Mouse (Mus musculus): ENCODE results near the gene Rhof. TPM values are rescaled to one million over a fixed set of nuclear protein-coding genes. Genes with fewer than 3 reads are reported as not detected.

Gene Rhof
- total RNA-seq, 2 experiments from 2014 or later: 1.4 to 1.7 TPM

DNA sequence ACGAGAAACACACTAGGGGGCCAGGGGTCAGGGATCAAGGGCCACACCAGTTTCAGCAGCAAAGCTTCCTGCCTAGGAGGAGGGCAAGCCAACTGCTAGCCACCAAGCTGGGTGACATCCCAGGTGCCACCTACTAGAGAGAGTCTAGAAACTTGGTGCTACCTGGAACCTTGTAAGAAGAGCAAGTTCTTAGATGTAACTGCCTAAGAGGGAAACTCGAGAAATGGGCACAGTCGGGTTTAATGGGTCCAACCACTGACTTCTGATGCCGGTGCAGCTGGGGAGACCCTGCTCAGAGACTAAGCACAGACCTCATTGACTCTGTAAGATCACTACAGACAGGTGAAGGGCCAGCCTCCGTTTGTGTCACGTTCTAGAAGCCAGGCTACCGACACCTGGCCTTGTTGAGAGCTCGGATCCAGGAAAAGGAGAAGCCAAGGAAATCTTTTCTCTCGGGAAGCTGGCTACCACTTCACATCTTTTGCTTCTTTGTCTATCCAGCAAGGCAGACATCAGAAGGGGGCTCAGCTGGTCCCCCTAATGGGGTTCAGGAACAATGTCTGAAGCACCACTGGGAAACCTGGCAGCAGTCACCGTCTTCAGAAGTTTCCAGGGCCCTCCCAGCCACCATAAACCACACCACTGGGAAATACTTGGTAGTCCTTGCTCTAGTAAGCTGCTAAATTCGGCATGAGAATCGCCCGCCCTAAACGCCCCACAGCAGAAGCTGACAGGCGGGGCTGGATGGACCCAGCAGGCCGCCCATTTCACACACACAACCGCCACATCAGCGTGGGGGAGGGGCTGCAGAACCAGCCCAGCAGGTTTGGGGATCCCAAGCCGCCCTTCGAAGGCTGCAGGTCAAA, 4.8 kb upstream of the Rhof start:
- peak; percentile 15; the same call in 1 of the 2 replicates for ATAC-seq (replicated peaks; ENCODE audit: low FRiP score, poor library complexity, severe bottlenecking)

DNA sequence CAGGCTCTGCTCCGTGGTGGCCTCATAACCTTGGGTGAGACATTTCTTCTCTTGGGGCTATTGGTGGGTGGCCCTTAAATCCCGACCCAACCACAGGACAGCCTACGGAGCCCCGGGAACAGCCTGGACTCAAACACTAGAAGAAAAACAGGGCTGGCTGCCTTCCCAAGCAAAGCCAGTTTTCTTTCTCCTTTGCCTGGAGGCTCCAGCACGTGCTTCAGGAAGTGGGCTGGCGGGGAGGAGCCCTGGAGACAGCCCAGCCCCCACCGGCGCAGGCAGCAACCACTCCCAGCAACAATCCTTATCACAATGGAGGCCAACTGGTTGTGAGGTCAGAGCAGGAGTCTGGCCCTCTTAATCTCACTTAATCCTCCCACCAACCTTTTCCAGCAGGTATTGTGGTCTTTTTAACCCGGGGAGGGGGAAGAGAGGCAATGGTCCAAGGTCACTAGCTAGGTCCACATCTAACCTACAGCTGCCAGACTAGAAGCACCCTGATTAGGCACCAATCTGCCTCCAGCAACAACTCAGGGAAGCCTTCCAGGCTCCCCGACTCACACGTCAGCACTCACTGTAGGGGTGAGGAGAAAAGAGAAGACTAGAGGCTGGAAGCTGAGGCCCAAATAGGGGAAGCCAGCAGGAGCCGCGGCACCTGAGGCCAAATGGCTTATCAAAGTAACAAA, 4.0 kb upstream of the Rhof start:
- ATAC-seq (replicated peaks; ENCODE audit: low FRiP score, poor library complexity, severe bottlenecking): peak; percentile 48

DNA sequence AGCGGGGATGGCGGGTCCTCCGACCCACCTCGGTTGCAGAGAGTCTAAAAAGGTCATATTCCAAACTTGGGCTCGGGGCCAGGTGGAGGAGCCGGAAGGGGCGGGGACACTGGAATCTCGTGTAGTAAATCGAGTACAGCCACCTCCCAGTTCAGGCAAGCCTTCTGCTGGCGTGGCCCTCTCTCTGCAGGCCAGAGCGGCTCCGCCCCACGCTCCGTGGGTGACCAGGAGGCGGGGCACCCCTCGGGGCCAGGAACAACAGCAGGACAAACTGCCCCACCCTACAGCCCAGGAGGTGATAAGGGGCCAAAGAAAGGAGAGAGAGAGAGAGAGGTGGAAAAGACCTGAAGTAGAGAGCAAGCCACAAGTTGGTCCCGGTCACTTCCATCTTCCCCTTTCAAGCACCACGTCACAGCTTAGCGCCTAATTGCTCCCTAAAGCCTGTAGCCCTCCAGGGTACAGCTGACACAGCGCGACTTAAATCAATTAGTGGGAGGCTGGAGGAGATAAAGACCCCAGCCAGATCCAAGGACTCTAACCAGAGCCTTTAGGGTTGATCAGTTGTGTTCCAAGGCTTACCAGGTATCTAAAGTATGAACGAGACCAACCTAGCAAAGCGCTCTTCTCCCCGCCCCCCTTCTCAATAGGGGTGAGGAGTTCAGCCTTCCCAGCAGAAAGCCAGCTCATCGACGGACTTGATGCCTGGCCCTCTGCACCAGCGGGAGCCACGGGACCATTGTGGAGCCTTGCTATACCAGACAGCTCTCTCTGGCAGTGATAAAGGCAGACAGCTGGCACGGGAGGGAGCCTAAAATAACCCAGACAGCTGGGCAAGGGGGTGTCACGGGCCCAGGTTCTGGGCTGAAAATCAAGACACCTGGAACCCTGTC, 3.2 kb upstream of the Rhof start:
- ATAC-seq (replicated peaks; ENCODE audit: low FRiP score, poor library complexity, severe bottlenecking): peak; percentile 43

DNA sequence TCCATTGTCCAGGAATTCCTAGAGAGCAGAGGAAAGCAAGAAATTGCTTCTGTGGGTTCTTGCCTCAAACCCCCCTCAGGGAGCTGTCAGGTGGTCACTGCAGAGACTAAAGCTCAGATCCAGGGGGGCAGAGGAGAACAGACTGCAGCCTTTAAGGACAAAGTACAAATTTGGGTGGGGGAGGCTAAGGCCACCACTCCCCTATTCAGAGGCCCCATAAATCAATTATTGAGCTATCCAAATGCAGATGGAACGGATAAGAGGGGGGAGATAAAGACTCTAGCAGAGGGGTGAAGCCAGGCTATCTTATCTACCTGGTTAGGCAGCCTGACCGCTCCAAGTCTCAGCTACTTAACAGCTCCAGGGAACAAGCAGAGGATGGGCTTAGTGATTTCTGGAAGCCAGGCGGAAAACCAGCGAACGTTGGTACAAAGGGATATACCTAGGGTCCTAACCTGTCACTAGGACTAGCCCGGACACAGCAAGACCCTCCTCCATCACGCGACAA, 2.4 kb upstream of the Rhof start:
- no peak for ATAC-seq (replicated peaks; ENCODE audit: low FRiP score, poor library complexity, severe bottlenecking)

DNA sequence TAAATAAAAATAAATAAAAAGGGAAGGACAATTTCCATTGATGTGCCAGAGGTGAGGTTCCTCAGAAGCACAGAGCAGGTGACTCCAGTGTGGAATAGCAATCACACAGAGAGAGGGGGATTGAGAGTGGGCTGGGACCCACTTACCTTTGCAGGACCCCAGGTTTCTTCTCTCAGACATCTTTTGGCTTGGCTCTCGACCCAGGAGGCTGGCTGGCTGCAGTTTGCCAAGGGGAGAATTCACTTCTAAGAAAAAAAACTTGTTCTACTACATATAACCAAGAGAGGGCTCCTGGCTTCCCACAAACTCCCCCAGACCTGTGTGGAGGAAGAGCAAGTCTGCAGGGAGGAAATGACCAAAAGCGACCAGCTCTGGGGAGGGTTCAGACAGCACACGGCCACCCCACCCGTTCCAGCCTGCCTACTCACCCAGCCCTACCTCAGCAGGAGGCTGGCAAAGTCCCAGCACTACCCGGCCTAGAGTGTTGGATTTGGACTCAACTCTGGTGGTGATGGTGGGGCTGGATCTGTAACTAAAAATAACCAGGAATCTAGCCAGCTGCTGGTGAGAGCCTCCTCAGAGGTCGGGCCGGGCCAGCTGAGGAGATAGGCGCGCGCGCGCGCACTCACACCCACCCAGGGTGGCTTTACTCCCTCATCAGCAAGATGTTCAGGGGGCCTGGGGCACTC, 1.8 kb upstream of the Rhof start:
- no peak for ATAC-seq (replicated peaks; ENCODE audit: low FRiP score, poor library complexity, severe bottlenecking)

DNA sequence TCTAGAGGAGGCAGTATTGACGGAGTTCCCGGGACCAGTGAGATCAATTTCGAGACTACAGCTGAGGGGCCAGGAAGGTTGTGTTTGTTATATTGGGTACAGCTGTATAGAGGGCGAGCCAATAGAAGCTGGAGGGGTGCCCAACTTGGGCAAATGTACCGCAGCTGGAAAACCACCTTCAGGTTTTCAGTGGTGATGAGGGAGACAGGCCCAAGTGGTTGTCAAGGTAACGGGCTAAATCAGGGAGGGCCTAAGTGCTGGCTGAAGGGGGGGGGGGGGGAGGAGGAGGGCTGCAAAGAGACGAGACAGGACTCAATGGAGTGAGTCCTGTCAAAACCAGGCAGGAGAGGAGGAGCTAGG, 1.3 kb upstream of the Rhof start:
- ATAC-seq (replicated peaks; ENCODE audit: low FRiP score, poor library complexity, severe bottlenecking): no peak

DNA sequence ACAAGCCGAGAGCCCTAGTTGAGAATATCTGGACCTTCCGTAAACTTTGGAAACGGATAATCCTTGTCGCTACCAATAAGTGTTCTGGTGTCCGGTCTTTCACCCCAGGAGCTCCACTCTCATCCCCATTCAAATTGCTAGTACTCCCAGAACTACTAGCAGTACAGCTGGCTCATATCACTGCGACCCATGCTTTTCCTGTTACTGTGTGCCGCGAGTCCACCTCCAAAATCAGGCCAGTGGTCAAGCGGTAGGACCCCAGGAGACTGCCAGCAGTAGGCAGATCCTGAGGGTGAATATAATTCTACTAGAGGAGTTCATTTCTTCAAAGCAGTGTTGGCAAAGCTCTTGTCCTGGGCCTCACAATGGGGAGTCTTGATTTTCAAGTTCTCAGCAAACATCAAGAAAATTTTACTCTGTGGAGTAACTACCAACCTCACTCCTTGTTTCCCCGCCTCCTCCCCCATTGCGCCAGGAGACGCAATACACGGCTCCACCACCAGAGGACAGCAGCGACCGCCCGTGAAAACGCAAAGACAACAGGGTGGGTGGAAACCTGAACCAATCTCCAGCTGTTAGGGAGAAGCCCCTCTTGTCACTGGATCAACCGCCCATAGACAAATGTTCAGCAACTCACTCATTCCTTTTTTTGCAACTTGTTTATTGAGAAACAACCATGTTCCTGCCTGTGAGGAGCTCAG, 741 bp upstream of the Rhof start:
- peak; percentile 27; the same call in 1 of the 2 replicates for ATAC-seq (replicated peaks; ENCODE audit: low FRiP score, poor library complexity, severe bottlenecking)

DNA sequence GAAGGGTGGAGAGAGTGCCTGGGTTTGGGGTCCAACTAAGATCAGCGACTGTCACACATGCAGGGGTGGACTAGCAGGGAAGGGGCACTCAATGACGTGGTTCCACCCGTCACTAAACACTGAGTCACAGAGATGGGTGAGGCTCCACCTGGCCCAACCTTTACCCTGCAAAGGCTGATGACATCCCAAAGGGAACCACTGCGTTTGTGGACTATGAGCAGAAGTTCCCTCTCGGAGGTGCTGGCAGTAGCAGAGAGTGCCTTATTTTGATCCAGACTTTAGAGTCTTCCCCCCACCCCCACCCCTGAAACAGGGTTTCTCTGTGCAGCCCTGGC, 1.7 kb downstream of the Rhof start:
- no peak for ATAC-seq (replicated peaks; ENCODE audit: low FRiP score, poor library complexity, severe bottlenecking)

DNA sequence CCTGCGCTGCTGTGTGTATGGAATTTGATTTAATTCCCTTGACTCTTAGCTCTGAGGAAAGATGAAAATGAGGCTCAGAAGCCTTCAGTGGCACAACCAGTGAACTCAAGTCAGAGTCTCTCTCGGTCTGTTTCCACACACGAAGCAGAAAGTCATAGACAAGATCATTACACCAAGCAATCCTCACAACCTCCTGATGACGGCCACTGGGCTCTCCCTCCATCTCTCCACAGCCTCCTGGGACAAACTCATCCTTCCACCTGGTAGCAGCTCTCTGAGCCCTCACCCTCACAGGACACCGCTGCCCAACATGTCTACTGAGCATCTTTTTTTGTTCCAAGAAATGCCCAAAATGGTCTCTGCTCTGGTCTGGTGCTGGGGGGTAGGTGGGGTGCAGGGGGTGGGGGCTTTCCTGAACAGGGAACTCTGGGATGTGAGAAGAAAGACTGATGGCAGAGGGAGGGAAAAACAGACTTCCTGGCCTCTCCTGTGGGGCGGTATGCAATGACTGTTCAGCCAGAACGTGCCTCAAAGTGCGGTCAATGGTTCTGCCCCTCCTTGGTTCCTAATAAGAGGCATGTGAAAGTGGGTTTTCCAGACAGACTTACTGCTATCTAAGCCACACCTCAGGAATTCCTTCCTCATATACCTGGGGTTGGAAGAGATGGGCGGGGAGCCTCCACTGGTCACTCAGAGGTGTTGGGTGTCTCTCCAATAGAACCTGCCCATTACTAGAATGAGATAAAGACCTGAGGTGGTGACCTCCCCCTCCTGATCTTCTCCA, 2.3 kb downstream of the Rhof start:
- no peak for ATAC-seq (replicated peaks; ENCODE audit: low FRiP score, poor library complexity, severe bottlenecking)

DNA sequence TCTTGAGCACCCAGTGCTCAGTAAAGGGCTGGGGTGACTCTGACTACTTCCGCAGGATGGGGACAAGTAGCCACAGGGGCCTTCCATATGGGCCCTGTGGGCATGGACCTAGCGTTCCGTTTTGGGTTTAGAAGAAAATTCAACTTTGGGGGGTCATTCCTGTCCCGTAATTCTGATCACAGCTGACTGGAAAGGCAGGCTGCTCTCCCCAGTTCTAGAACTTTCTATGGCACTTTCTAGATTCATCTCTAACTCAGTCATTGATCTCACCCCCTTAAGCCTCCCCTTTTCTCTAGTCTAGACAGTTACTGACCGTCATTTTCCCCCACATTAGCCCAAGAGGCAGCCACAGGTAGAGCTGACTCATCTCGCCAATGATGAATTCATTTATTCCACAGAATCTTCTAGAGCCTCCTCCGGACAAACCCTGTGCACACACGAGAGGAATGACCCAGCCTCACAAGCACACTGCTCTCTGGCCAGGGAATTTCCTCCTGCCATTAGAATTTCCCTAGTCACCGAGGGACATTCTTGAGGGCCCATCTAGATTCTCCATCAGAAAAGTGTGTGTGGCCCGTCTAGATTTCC, 3.2 kb downstream of the Rhof start:
- no peak for ATAC-seq (replicated peaks; ENCODE audit: low FRiP score, poor library complexity, severe bottlenecking)

DNA sequence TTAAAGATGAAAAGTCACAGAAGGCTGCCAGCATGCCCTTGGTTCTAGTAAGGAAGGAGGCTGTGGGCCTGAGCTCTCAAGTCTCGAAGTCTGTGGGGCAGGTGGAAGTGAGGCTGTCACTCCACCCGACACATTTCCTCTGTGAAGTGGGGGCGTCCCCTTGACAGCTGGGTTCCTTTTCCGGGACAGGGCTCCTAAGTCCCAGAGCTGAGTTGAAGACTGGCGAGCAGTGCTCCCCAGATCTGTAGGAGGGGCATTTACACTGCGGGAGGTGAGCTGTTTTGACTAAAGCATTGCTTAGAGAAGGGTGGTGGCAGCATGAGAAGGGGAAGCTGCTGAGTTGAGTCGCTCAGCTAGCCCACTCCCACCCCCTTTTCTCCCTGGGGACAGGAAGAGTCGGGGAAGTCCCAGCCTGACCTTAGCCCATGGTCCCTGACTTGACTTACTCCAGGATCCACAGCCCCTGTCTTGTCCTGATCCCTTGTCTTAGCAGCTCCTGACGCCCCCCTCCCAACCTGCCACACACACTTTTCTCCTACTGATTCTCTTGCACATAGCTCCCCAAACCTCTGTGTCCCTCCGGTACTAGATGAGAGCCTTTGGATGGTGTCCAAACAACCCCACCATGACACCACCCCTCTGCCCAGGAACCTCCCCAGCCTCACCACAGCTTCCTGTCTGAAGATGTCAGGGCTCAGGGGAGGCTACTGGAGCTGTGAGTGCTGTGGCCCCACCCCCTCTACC, 3.9 kb downstream of the Rhof start:
- ATAC-seq (replicated peaks; ENCODE audit: low FRiP score, poor library complexity, severe bottlenecking): no peak

DNA sequence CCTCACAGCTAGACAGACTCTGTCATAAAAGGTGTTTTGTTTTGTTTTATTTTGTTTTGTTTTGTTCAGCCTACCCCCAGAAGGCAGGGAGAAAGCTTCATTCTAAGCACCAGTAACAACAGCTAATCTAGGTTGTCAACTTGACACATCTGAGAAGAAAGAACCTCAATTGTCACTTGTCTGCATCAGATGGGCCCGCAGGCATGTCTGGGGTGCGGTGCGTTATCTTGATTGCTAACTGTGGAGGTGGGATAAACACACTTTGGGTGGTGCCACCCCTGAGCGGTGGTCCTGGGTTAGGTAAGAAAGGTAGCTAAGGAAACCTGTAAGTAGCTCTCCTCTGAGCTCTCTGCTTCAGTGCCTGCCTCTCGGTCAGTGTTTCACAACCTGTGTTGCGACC, 5.5 kb downstream of the Rhof start:
- ATAC-seq (replicated peaks; ENCODE audit: low FRiP score, poor library complexity, severe bottlenecking): no peak

DNA sequence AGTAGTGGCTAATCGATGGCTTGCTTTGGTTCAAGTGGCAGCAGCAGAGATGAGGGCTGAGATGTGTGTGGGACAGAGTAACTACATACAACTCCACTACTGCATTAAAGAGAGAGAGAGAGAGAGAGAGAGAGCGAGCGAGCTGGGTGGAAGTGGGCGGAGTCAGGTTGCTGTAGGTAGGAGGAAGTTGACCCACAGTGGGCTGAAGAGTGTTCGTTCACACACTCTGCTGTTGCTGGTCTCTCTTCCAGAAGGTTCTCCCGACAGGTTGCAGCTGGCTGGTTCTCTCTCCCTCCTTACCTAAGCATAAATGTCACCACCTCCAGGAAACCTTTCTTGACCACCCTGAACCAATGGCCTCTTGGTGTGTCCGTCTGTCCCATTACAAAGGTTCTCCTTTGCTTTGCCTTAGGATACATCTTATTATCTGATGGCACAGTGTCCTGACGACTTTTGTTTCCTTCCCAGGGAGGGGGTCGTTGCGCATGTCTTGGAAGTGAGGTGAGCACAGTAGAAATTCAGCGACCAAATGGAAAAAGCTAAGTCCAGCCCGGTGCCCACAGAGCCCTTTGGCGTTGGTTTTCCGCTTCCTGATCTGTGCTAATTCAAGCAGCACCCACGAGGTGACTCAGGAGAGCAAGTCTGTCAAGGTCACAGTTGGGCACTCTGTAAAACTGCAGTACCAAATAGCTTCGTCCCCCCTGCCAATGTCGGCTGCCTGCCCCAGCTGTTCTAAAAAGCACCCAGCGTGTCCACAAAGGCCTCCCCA, 6.7 kb downstream of the Rhof start:
- ATAC-seq (replicated peaks; ENCODE audit: low FRiP score, poor library complexity, severe bottlenecking): no peak

DNA sequence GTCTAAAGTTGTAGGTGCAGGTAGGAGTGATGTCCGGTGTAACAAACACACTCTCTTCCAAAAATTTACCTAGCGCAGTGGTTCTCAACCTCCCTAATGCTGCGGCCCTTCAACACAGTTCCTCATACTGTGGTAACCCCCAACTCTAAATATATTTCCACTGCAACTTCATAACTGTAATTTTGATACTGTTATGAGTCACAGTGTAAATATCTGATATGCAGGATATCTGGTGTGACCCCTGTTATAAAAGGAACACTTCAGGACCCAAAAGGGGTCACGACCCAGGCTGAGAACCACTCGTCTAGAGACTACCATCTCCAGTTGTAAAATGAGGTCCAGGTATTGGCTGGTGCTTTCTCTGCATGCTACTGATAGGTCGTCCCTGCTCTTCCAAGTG, 7.4 kb downstream of the Rhof start:
- no peak for ATAC-seq (replicated peaks; ENCODE audit: low FRiP score, poor library complexity, severe bottlenecking)

DNA sequence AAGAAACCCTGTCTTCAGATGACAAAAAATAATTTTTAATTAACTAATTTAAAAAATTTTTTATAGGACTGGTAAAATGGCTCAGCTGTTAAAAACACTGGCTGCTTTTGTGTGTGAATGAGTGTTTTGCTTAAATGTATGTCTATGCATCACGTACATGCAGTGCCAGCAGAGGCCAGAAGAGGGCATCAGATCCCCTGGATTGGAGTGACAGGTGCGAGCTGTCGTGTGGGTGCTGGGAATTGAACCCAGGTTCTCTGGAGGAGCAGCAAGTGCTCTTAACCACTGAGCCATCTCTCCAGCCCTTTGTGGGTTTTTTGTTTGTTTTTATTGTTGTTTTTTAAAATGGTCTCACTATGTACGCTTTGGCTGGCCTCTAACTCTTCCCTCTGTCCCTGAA, 10.3 kb downstream of the Rhof start:
- ATAC-seq (replicated peaks; ENCODE audit: low FRiP score, poor library complexity, severe bottlenecking): no peak

DNA sequence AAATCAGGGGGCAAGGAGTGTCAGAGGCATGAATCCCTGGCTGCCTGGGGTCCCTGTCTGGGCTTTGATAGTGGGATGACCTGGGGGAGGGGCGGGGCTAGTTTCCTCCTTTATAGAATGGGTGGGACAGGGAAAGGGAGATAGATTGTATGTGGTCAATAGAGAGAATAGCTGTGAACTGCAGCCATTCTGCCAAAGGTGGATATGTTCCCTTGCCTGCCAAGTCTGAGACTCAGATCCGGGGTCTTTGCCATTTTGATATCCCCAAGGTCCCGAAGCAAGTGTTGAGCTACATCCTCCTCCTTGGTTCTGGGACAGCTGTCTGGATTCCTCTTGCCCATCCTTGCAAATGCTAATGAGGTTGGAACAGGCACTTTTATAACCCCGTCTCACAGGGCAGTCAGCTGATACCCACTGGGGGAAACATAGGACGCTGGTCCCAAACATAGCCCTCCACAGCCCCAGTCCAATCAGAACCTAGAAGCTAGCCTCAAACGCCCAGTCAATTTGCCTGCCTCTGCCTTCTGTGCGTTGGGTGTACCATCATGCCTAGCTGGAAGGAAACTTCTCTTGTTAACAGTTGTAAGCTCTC, 11.8 kb downstream of the Rhof start:
- no peak for ATAC-seq (replicated peaks; ENCODE audit: low FRiP score, poor library complexity, severe bottlenecking)

Data from erythroid progenitor cell, adult 5-6 weeks (primary cell).